Mouse (Mus musculus) gonadal fat pad, adult 2 months (tissue): ENCODE measurements around the gene Tomm20l. TPM values are rescaled to one million over a fixed set of nuclear protein-coding genes. Genes with fewer than 3 reads are reported as not detected.

Experiments used
- DNase-seq: peaks from one replicate; pipeline ENCODE4 v3.0.0-alpha.2; 2012; ENCODE audit warnings: low read depth
- polyA plus RNA-seq: library from polyadenylated mRNA; depleted of rRNA; stranded (reverse); fragments of >200 nt; gene quantifications from 2 replicates; pipeline ENCODE4 v1.2.3, GENCODE M21; 2012; rRNA removed

Gene Tomm20l
- polyA plus RNA-seq, 1 experiment: not detected

DNA sequence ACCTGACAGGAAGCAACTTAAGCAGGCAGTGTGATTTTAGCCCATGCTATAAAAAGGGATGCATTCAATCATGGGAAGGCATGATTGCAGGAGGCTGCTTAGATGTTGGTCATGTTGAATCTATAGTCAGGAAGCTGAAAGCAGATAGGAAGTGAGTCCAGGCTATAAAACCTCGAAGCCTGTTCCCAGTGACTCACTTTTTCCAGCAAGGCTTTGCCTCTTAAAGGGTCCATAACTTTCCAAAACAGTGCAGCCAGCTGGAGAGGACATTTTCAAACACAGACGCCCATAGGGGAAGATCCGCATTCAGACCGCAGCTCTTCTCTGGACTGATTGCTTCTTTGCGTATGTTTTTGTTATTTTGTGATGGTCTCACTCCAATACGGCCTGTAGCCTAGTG, 43.8 kb downstream of the Tomm20l start:
- no peak for DNase-seq

DNA sequence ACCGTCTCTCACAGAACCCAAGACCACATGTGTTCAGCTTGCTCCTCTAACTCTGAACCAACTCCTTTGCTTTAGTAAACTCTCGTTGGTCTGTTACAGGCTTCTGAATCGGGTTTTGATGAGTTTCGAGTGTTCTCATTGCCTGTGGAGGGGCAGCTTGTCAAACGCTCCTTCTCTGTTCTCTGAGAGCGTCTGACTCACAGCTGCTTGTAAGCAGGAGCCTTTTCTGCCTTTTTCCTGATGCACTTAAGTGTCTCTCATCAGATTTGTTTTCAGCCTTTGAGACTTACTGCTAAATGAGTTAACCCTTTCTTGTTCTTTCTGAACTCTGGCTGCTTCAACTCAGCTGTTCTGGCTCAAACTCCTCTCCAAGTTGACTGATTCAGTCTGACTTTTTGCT, 46.7 kb downstream of the Tomm20l start:
- no peak for DNase-seq

DNA sequence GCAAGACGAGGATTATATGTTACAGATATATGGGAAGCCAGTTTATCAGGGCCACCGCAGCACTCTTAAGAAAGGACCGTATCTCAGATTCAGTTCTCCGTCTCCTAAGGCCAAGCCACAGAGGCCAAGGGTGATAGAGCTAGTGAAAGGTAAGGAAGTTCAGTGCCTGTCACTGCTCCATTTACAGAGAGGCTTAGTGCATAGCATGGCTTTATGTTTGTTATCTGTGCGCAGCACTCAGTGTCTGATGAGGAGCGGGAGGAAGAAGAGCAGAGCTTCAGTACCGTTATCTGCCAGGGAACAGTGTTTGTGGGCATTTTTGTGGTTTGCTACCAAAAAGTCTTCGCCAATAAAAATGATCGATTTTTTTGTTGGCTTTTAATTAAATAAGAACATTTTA, 53.2 kb downstream of the Tomm20l start:
- DNase-seq: no peak

DNA sequence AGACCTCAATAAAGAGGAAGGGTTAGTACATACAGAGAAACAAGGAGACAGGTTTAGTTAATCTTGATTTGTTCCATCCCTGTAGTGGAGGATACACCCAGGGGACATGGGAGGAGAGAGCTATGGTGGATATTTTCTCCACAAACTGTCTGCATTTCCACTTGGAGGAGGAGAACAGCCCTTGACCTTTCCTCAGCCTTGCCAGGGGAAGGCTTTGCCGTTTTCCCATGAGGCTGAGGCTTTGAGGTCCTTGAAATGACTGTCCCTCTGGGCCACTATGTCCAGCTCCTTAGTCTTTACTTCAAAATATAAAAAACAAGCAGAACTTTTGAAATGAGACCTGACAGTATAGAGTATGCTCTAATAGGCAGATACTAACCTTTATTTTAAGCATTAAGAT, 58.7 kb downstream of the Tomm20l start:
- no peak for DNase-seq

Other genes with a start within 250 kb of the Tomm20l start
- 40.0 and 40.4 TPM in 2 replicates for gene Actr10, start 173.6 kb upstream of the Tomm20l start, polyA plus RNA-seq
- gene Psma3, start 136.8 kb upstream of the Tomm20l start, polyA plus RNA-seq: 33.9 and 37.0 TPM in 2 replicates
- gene Arid4a, start 95.4 kb upstream of the Tomm20l start, polyA plus RNA-seq: 3.1 and 3.9 TPM in 2 replicates
- 12.3 and 13.0 TPM in 2 replicates for gene Timm9, start 25.3 kb downstream of the Tomm20l start, polyA plus RNA-seq
- gene 2700049A03Rik, start 25.4 kb downstream of the Tomm20l start, polyA plus RNA-seq: 2.1 and 2.5 TPM in 2 replicates
- gene Dact1, start 198.5 kb downstream of the Tomm20l start, polyA plus RNA-seq: 3.8 and 5.5 TPM in 2 replicates